Mouse (Mus musculus) lung, adult 18-20 months (tissue): ENCODE measurements at regions not wholly inside any gene's neighbourhood (a gene's known extent, or its start where the extent isn't known, plus 50 kb on each side); places are given as distances from the start of the nearest gene placed in this dataset.
A peak's percentile ranks its signal among the peaks of the same experiment; 100 is the strongest.

ENCODE experiments used
- DNase-seq, 2 experiments: peaks; one replicate each; pipeline ENCODE4 v3.0.0; 2022; ENCODE audit warnings: mixed read lengths in 2 of 2

GRCm38 (mm10) chr10:84036131-84036877, 313.6 kb downstream of the 1500009L16Rik start:
- DNase-seq = no peak

- no peak for DNase-seq
Measured at GRCm38 (mm10) chr10:84048706-84049105, 326.0 kb downstream of the 1500009L16Rik start.

- no peak for DNase-seq
Measured at GRCm38 (mm10) chr10:84052696-84053095, 330.0 kb downstream of the 1500009L16Rik start.

GRCm38 (mm10) chr10:84054551-84055336, 332.1 kb downstream of the 1500009L16Rik start:
- DNase-seq = no peak

GRCm38 (mm10) chr10:84055402-84056167, 332.9 kb downstream of the 1500009L16Rik start:
- DNase-seq = peak in 1 of 2 experiments; percentile 31

GRCm38 (mm10) chr10:84056323-84057169, 333.9 kb downstream of the 1500009L16Rik start:
- DNase-seq = no peak

- DNase-seq = no peak
Measured at GRCm38 (mm10) chr10:84058301-84058700, 335.6 kb downstream of the 1500009L16Rik start.

GRCm38 (mm10) chr10:84059646-84060491, 337.2 kb downstream of the 1500009L16Rik start:
- DNase-seq = no peak

- peak; percentile 77 to 82 for DNase-seq
Measured at GRCm38 (mm10) chr10:84060492-84061218, 338.0 kb downstream of the 1500009L16Rik start.

- peak; percentile 20 to 30 for DNase-seq
Measured at GRCm38 (mm10) chr10:84067052-84067650, 344.5 kb downstream of the 1500009L16Rik start.

- no peak for DNase-seq
Measured at GRCm38 (mm10) chr10:84069806-84070205, 347.1 kb downstream of the 1500009L16Rik start.

GRCm38 (mm10) chr10:84072866-84073483, 350.3 kb downstream of the 1500009L16Rik start:
- DNase-seq = no peak

- DNase-seq = no peak
Measured at GRCm38 (mm10) chr10:84075581-84075980, 352.9 kb downstream of the 1500009L16Rik start.

GRCm38 (mm10) chr10:84080236-84080635, 357.6 kb downstream of the 1500009L16Rik start:
- DNase-seq = no peak

GRCm38 (mm10) chr10:84081673-84082072, 358.7 kb downstream of the Nuak1 start:
- no peak for DNase-seq

GRCm38 (mm10) chr10:84087528-84087927, 352.9 kb downstream of the Nuak1 start:
- DNase-seq = no peak

- DNase-seq = no peak
Measured at GRCm38 (mm10) chr10:84087929-84088328, 352.5 kb downstream of the Nuak1 start.

- DNase-seq = no peak
Measured at GRCm38 (mm10) chr10:84088799-84089778, 351.3 kb downstream of the Nuak1 start.
